Mouse (Mus musculus) gastrocnemius, postnatal 4 days (tissue): ENCODE measurements at regions not wholly inside any gene's neighbourhood (a gene's known extent, or its start where the extent isn't known, plus 50 kb on each side); places are given as distances from the start of the nearest gene placed in this dataset.

ENCODE experiments used
- DNase-seq, 2 experiments: peaks; one replicate each; pipeline ENCODE4 v3.0.0; 2021 to 2022; ENCODE audit warnings: low spot score in 2 of 2, mixed read lengths in 2 of 2

DNA sequence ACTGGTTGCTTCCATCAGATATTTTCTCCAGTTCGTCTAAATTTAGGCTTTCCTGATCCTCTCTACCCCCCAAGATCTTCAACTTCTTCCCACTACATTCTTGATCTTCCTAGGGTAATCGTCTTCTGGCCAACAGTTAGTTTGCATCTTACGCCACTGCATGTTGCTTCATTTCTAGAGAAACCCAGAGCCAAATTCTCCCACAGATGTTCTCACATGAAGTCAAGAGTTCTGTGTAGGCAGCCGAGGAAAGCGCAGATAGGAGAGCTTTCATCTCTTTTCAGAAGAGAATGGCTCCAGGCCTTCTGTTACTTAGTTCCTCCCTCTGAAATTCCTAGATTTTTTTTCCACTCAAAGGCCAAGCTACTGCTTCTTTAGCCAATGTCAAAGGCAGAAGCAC, 179.9 kb downstream of the Fgf10 start:
- no peak for DNase-seq

DNA sequence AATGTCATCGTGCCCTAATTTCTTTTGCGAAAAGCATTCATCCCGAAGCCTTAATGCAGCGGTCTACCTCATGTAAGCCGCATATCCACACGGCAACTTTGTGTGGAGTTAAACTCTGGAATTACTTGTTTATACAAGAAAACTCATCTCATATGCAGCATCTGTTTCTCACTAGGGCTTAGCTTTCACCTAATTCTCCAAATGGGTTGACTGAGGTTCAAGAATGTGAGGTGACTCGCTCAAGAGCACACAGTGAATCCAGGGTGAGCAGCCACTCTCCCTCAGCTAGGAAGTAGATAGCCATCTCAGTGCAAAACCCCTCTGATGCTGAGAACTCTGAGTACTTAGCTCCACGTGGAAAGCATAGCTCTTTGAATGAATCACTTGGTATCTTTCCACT, 181.1 kb downstream of the Fgf10 start:
- DNase-seq: no peak

- no peak for DNase-seq
Observed at GRCm38 (mm10) chr13:118886339-118886810, 216.8 kb downstream of the Fgf10 start.

GRCm38 (mm10) chr13:118895079-118895478, 225.5 kb downstream of the Fgf10 start:
- DNase-seq: no peak

DNA sequence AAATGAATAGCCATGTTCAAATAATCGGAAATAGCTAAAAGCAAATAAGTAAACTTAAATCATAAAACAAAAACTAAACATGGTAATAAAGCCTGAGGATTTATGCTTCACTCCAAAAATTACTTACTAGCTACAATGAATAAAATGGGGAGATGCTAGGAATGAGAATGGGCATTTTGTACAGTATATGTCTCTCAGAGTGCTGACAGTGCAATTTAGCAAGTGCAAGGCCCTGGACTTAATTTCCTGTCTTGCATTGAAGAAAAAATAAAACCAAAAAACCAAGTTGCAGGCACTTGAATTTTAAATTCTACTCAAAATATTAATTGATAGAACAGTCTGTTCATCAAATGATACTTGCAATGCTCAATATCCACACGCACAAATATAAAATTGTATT, 232.4 kb downstream of the Fgf10 start:
- no peak for DNase-seq

DNA sequence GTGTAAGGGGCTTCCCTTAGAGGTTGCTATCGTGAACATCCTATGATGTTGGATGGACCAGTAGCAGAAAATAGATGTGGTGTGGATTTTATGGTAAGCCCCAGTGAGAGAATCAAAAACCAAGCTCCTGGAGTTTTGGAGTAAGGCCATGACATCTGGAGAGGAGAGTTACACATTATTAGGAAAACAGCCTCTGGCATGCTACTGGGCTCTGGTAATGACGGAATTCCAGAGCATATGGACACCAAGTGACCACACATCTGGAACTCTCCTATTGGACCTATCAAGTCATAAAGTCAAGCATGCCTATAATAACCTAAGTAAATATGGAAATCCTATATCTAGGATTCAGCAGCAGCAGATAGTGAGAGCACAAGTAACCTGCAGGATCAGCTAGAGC, 240.8 kb downstream of the Fgf10 start:
- no peak for DNase-seq

- peak in 1 of 2 experiments; percentile 8 for DNase-seq
Observed at GRCm38 (mm10) chr13:118940786-118941185, 271.2 kb downstream of the Fgf10 start.

DNA sequence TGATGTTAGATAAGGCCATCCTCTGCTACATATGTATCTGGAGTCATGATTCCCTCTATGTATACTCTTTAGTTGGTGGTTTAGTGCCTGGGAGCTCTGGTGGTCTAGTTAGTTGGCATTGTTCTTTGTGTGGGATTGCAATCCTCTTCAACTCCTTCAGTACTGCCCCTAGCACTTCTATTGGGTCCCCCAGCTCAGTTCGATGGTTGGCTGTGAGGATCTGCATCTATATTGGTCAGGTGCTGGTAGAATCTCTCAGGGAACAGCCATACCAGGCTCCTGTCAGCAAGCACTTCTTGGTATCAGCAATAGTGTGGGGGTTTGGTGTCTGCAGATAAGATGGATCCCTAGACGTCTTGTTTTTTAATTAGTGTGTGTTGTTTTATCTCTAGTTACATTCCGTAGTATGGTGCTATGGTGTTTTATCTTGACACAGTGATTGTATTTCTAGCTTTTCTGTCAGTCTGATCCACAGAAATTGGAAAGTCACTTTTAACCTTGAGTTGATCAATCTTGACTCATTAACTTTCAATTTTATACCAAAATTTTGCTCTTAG, 296.6 kb downstream of the Fgf10 start:
- no peak for DNase-seq

- DNase-seq: no peak
Observed at GRCm38 (mm10) chr13:118967707-118968106, 298.1 kb downstream of the Fgf10 start.

DNA sequence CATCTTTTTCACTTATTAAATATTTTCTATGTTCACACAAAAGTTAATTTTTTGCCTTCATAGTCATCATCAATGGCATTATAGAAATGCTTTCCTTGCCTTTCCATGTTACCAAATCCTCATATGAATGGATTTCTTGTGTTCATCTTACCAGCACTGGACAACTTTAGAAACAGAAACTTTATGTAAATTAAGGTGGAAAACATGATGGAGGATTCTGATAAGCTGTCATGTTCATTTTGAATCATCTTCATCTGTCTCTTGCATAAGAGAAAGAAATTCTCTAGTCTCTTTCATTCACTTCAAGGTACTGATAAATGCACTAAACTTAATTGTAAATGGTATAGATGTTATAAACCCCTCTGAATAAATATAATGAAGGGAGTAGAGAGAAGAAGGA, 305.4 kb downstream of the Fgf10 start:
- no peak for DNase-seq

GRCm38 (mm10) chr13:118975519-118975918, 305.9 kb downstream of the Fgf10 start:
- DNase-seq: no peak

- no peak for DNase-seq
Observed at GRCm38 (mm10) chr13:118979505-118979904, 309.9 kb downstream of the Fgf10 start.

- DNase-seq: no peak
Observed at GRCm38 (mm10) chr13:118981196-118981810, 311.7 kb downstream of the Fgf10 start.

GRCm38 (mm10) chr13:118985285-118985684, 315.7 kb downstream of the Fgf10 start:
- DNase-seq: no peak

GRCm38 (mm10) chr13:119025305-119025975, 355.8 kb downstream of the Fgf10 start:
- no peak for DNase-seq

DNA sequence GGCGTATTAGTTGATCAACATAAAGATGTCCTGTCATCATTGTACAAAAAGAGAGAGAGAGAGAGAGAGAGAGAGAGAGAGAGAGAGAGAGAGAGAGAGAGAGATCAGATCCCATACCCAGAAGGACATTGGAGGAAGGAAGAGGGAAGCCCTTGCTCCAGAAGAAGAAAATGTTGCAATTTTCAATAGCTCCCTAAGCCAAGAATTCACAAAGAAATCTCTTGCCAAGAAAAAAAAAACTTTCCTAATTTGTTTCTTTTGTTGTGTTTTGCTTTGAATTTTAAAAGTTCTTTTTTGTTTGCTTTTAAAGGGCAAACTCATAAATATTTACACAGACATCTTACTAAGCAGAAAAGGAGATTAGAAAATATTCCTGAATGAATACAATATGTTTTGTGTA, 370.0 kb downstream of the Fgf10 start:
- no peak for DNase-seq

DNA sequence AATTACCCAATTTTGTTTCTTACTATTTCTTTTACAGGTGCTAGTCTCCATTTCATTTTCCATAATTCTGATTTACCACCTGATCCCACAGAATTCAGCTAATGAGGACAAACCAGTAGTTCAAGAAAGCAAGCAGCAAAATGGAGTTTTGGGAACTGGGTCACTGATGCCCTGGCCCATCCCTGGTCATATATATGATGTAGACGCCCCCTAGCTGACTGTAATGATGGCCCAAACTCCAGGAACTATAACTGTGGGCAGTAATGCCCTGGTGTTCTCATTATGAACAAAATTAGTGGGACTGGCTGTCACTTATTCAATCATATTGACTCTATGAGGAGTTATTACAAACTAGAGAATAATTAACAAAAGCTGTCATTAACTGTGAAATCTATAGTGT, 375.5 kb downstream of the Fgf10 start:
- DNase-seq: no peak

DNA sequence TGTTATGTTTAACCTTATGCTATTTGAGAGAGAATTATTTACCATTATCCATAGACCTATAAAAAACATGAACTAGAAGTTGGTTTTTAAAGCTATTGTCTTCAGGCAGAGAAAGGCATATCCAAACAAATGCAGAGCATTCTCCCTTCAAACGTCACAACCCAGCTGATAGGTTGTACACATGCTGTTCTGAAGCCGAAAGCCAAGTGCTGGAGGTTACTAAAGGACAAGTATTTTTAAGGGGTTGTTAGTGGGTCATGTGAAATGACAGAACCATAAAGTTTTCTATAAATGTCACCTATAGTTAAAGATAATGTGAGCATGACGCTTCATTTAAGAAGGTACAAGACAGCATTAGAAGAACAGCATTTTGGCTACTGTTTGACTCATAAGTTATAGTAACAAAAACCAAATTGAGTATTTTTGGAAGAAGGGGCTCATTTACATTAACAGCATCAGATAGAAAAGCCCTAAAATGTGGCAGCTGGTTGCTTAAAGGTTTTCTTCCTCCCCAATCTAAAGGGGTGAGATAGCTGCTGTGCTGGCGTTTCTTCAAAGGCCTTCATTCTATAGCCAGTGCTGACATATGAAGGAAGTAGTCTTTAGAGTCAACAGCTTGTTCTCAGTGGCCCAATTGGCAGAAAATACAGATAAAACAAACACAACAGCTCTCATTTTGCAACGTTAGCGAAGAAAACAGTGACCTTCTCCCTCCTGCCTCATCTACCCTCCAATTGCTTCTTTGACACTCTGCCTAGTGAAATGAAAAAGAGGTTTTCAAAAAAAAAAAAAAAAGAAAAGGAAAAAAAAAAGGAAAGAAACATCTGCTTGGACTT, 359.4 kb upstream of the Paip1 start:
- DNase-seq: no peak

- no peak for DNase-seq
Observed at GRCm38 (mm10) chr13:119069581-119069936, 358.8 kb upstream of the Paip1 start.

DNA sequence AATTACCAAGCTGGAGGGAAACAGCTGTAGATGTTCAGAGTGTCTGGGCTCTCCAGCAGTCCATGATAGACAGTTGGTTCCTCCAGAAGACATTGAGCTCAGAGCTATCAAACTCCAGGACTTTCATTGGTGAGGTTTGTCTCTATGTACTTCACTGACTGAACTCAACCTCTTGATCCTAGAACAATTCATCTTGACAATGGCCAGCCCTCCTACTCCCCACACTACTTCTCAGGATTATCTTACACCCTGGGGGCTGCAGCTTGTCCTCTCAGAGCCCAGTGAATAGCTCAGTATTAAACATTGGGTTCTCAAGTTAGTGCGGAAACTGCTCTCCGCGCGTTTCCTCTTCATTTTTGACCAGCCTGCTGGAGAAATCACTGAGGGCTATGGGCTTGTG, 349.2 kb upstream of the Paip1 start:
- DNase-seq: no peak

- no peak for DNase-seq
Observed at GRCm38 (mm10) chr13:119081691-119082090, 346.7 kb upstream of the Paip1 start.

DNA sequence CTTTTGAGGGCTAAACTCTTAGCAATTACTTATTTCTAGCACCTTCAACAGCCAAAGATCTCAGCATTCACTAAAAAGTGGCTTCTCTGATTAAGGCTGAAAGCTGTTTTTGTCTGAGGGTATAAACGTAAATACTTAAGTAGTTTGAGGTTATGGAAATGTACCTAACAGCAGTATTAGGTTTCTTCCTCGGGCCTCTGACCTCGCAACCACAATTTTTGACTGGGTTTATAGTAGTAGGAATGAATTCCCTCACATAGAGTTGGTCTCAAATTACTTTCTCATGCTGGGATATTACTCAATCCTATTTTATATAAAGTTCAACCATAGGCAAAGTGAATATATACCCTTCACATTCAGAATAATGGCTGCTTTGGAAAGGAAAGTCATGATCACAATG, 310.5 kb upstream of the Paip1 start:
- DNase-seq: no peak
